Mouse (Mus musculus): ENCODE measurements around the gene Hs3st2. TPM values are rescaled to one million over a fixed set of nuclear protein-coding genes. Genes with fewer than 3 reads are reported as not detected.

Hs3st2 gene
- not detected for polyA plus RNA-seq (2014; fragmentation: Illumina TruSeq; extraction: RNeasy Lipid Tissue Mini Kit (QIAGEN cat#74804); ENCODE audit: low read depth, low replicate concordance)

DNA sequence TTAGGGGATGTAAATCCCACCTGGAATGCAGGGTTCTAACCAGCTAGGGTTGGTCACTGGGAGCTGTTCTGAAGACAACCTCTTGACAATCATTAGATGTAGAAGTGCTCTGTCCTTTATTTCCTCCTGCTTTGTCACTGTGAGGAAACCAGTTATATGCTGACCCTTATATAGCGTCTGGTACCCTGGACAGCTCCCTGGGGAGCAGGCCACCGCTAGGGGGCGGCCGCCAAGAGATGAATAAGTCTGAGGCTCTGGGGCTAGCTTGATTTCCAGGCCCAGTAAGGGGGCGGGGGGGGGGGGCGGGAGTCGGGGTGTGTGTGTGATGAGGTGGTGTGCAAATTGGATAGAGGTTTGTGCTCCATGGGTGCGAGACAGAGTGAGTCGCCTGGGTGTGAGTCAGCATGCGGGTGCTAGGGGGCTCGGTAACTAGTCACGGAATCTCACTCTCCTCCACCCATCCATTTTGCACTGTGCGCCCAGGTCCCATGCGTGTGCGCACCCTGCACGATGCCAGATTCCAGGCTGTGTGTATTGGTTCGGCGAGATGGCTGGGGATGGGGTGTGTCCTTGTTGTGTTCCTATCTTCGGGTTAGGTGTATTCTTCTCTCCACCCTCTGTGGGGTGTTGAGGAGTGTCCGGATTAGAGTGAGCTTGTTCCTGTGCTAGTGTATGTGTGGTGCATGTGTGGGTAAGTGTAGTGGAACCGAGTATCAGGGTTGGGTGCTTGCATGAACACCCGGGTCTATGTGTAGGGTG lies at the start of gene Hs3st2:
TSS of gene Hs3st2 (plus strand) at position 635 of the 759 bp plus-strand sequence.

